Mouse (Mus musculus): ENCODE results near the gene Sval3.

DNA sequence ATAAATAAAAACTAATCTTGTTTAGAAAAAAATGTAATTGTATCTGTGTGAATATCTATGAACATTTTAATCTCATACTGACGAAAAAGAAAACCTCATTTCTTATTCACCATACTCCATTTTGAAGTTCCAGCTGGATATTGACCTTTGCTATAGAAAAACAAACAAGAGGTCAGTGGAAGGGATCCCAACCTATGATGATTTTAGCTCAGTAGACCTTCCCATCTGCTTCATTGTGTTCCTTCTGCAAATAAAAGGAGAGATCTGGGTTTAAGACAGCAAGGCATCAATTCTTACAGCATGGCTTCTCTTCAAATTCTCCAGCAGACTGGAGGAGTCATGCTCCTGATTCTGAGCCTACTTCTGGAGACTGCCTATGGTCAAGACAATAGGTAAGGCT is at the start of gene Sval3:
- TF ChIP-seq CTCF (conservative IDR thresholded peaks at IDR 0.05; ENCODE audit: low read length), result no peak
- TF ChIP-seq POU5F1 (IDR thresholded peaks at IDR 0.05; ENCODE audit: borderline replicate concordance, low read length), result no peak
